Mouse (Mus musculus) CH12.LX (cell line): ENCODE results near the gene Pak1.

Experiments
- CTCF ChIP-seq, 2 experiments: IDR thresholded peaks in 1 of 2; conservative IDR thresholded peaks in 1 of 2; 2 replicates each; pipeline ENCODE4 v1.5.1; 2011 to 2012; ENCODE audit warnings: low read depth in 2 of 2, low read length in 2 of 2, improper control_type of control experiment in 1 of 2, inconsistent platforms in 1 of 2, mild to moderate bottlenecking in 1 of 2, moderate library complexity in 1 of 2
- MAZ ChIP-seq: IDR thresholded peaks from 2 replicates; pipeline ENCODE4 v1.6.1; 2012; ENCODE audit warnings: low read depth, mild to moderate bottlenecking, inconsistent platforms, low read length, improper control_type of control experiment, moderate library complexity
- MXI1 ChIP-seq: IDR thresholded peaks from 2 replicates; pipeline ENCODE4 v1.6.1; 2011; ENCODE audit warnings: mild to moderate bottlenecking, low read depth, low read length, improper control_type of control experiment
- POLR2A ChIP-seq: IDR thresholded peaks from 2 replicates; pipeline ENCODE4 v1.6.1; 2011; ENCODE audit warnings: low read depth, mild to moderate bottlenecking, improper control_type of control experiment, low read length
- ZMIZ1 ChIP-seq: IDR thresholded peaks from 2 replicates; pipeline ENCODE4 v1.6.1; 2012; ENCODE audit warnings: low read depth, mild to moderate bottlenecking, inconsistent platforms, low read length, improper control_type of control experiment

DNA sequence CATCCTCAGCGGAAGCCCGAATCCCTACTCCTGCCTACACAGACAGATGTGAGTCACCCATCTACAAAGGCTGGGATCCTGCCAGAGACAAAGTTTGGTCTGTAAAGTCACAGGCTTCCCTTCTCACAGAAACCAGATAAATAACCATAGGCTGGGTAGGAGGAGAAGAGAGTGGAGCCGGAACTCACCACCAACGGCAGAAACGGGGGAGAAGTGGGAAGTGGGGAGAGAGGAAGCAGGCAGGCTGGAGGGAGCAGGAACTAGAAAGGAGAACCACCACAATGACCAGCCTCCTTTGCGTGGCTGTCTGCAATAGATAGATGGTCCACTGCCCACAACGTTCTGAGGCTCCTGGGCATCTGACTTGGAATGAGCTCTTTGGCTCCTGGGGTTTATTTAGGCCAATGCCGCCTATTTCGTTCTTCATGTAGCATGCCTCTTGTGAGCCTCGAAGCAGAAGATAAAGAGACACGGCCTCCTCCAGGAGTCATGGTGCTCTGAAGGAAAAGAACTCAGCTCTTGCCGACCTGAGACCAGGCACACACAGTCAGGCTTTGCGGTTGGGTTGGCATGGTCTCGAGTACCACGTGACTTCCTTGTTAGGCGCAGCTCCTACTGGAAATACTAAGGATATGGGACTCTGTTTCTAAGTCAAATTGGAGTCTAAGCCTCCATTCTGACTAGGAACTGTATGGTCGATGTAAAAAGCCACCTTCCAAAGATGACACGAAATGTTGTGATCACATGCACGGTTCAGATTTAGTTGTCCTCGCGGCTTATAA is 23.0 kb upstream of the Pak1 start:
- TF ChIP-seq CTCF (conservative IDR thresholded peaks at IDR 0.05 in 1 of 2, IDR thresholded peaks at IDR 0.05 in 1 of 2; ENCODE audit: low read depth in 2 of 2, low read length in 2 of 2) = no peak
- TF ChIP-seq ZMIZ1 = no peak
- TF ChIP-seq MXI1 = no peak
- TF ChIP-seq POLR2A = no peak
- TF ChIP-seq MAZ = no peak
